Mouse (Mus musculus): ENCODE results near the gene Tm9sf4. TPM values are rescaled to one million over a fixed set of nuclear protein-coding genes. Genes with fewer than 3 reads are reported as not detected.

The Tm9sf4 gene
- total RNA-seq (2022): 100 to 1,000 TPM in 3 of 4 experiments, 10 to 100 TPM in 1; 96.3 to 115 (median 112) TPM

DNA sequence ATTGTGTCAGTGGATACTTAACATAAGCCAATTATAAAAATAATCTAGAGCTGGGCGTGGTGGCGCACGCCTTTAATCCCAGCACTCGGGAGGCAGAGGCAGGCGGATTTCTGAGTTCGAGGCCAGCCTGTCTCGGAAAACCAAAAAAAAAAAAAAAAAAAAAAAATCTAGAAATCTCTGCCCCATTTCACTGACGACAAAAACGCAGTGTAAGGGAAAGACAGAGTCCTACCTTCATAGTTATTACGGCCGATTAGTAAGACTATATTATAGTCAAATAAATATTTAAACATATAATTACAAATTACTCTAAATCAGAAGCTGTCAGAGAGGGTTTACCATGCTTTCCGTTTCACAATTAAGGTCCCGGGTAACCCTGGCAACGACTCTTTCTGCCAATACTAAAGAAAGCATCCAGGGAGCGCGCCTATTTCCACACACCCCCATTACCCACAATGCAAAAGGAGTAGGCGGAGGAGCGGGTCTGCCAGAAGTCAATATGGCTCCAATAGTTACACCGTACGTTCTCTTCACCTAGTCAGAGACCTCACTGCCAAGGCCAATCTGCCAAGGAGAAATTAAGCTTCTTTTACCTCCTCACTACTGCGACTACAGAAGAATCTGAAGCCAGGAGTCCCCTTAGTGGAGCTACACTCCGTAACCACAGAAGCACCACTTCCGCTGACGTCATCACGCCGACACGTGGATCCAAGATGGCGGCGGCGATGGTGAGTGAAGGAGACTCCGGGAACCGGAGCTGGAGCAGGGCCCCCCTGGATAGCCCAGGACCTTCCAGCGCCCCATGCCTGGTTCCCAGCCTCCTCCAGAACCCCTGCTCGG lies at the start of gene Tm9sf4:
Gene Tm9sf4, plus strand, starts transcription at position 460 of the 840 bp plus-strand sequence.
- DNase-seq: peak; percentile 88

DNA sequence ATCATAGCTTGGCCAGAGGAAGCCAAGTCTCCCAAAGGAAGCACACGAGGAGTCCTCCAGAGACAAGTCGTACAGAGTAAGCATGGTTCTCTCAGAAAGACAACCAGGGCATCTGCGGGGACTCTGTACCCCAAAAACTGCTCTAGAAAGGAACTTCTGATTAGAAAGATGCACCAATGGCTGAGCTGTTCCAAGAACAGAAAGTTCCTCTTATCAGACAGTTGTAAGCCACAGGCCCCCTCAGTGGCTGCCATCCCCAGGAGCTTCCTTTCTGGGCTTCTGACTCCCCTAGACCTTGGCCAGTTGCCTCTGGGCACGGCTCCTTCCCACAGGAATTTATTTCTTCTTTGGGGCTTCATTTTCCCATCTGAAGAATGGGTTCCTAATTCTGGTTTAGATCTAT lies 45.4 kb upstream of the Tm9sf4 start:
- no peak for DNase-seq

DNA sequence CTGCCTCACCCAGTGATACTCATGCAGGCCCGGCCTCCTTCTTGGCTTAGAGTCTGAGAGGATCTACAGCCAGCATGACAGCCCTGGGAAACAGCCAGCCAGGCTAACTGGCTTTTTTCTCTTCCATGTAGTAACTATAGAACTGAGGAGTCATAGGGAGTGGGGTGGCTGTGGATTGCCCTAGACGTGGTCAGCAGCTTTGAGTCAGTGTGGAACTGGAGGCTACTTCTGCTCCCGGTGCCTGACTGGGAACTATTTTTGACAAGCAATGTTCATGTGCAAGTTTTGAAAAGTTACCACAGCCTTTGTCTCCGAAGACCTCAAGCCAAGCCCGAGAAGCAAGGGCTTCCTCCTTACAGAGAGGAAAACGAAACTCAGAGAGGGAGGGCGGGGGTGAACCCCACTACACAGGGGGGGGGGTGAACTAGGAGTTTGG lies 44.0 kb upstream of the Tm9sf4 start:
- DNase-seq: no peak

DNA sequence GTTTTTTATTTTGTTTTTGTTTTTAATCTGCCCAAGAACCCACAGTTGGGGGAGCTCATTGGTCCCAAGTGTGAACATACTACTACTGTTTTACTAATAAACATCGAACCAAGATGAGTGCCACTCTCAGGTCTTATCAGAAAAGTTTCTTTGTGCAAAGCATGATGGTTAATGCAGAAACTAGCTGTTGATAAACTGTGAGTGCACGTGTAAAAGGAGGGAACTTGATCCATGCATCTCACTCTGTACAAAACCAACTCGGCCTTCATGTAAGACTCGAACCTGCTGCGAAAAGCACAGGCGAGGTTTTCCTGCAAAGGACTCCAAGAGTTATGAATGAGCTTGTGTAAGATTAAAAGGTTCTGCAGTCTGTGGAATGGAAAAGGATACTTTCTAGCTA lies 41.6 kb upstream of the Tm9sf4 start:
- DNase-seq: no peak

DNA sequence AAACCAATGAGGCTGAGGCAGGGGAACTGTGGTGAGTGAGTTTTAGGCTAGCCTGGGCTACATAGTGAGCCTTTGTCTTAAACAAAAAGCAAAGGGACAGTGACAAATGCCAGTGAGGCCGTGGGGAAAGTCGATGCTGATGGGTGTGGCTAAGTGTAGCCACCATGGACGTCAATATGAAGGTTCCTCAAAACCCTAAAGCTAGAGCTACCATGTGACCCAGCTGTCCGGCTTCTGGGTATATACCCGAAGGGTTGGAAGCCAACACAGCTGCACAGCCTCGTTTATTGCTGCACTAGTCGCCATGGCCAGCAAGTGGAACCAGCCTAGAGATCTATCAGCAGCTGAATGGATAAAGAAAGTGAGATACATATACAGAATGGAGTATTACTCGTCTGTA lies 41.0 kb upstream of the Tm9sf4 start:
- no peak for DNase-seq

DNA sequence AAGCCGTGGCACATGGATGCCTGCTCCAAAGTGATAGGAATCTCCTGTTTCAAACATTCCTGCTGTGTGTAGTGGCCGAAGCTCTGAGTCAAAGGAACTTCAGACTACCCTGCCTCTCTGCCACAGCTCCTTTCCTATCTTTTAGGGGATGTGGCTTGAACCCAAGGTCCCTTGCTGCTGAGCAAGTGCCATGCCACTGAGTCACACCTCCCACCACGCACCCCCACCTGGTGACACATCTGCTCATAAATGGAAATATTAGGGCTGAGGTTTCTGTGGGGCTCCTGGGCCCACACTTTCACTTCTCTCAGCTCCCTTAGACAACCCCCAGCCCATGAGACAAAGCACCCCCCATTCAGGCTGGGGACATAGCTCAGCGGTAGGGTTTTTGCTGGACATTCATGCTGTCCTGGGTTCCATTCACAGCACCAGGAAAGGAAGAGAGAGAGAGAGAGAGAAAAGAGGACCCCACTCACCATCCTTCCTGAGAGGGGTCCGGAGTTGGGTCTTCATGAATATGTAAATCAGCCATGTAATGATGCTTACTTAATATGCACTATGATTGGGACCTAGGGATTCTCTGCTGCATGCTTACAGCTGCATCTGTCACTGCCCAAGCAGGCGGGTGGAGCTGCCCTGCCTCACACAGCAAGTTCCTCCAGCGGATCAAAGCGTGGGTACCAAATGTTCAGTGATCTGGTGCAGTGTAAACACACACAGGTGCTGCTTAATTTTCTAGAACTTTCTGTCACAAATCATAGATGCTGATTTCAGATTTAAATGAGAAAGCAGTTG lies 39.1 kb upstream of the Tm9sf4 start:
- DNase-seq: peak; percentile 34

DNA sequence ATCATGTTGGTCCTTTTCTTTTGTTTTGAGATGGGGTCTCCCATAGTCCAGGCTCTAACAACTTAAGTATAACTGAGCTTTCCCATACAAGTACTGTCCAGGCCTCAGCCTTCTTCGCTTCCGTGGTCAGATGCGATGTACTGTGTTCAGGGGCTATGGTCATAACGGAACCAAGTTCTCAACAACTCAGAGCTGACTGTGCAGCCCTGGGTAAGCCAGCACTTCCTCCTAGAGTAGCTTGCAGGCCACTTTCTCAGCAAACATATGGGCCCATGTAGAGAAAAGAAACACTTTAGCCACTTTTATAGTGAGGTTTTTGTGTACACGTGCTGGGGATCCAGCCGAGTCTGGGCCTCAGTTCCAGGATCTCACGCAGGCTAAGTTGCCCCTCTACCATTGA lies 38.4 kb upstream of the Tm9sf4 start:
- no peak for DNase-seq

DNA sequence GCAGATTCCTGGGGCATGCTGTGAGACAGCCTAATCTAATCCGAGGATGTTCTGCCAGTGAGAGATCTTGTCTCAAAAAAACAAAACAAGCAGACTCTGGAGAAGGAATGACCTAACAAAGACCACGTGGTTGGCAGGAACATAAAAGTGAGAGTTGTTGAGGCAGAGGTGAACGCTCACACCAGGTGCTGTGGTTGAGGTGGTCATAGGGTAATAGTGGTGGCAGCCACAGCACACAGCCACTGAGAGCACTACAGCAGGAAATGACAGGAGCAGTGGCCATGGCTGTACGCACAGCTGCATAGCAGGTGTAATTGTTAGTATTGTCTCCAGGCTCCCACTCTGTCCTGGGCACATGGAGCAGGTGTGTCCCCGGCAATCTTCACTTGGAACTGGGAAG lies 35.2 kb upstream of the Tm9sf4 start:
- no peak for DNase-seq

DNA sequence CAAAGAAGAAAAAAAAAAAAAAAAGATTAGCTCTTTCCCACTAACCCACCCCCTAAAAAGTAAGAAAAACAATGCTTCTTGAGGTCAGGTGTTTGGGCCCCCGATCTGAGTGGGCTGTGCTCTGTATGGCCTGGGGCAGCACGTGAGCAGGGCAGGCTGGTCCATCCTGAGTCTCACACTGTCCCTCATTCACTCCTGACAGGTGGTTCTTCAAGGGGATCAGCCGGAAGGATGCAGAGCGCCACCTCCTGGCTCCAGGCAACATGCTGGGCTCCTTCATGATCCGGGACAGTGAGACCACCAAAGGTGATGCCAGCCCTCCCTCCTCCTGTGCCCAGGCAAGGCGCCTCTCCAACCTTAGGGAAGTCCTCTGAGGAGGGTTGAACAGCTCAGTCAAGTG lies 30.1 kb upstream of the Tm9sf4 start:
- DNase-seq: no peak

DNA sequence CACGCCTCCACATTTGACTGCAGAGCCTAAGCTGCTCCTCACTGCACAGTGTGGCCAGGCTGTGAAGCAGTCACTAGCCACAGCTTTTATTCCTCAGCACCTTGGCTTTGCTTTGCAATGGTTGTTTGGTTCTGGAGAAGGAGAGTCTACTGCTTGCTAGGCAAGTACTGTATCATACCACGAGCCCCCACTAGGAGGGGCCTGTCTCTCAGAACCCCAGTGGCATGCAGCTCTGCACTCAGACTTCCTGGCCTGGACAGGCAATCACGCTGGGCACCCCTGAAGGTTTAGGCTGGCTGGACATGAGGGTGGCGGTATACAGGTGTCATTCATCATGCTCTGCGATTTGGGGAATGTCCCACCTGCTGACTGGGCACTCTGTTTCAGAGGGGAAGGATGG lies 26.9 kb upstream of the Tm9sf4 start:
- DNase-seq: no peak

DNA sequence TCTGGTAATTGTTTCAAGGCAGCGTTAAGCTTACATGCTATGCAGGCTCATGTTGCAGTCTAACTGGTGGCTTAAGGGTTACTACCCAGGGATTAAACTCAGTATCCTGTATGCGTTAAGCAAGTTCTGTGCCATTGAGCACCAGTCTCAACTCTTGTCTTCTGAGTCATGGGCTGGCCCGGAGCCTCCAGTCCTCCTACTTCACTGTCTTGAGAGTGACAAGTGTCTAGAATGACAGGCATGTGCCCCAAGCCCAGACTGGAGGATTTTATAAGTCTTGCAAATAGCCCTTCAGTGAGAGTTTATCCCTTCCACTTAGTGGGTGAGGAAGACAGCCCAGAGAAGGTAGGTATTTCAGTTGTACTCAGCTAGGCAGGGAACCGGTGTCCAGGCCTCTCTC lies 24.9 kb upstream of the Tm9sf4 start:
- DNase-seq: no peak

DNA sequence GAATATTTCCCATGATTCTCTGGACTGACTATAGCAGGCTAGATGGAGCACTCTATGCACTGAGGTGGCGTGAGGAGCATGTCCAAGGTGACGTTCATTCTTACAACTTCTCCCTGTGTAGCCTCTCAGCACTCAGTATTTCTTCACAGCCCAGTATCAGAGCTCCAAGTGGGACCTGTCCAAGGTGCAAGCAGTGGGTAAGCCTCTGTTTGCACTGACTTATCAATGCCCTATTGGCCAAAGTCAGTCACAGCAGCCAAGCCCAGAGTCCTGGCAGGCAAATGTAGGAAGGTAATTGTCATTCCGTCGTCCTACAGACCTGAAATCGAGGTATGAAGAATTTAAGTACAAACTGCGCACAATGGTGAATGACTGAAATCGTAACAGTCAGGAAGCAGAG lies 21.9 kb upstream of the Tm9sf4 start:
- no peak for DNase-seq

DNA sequence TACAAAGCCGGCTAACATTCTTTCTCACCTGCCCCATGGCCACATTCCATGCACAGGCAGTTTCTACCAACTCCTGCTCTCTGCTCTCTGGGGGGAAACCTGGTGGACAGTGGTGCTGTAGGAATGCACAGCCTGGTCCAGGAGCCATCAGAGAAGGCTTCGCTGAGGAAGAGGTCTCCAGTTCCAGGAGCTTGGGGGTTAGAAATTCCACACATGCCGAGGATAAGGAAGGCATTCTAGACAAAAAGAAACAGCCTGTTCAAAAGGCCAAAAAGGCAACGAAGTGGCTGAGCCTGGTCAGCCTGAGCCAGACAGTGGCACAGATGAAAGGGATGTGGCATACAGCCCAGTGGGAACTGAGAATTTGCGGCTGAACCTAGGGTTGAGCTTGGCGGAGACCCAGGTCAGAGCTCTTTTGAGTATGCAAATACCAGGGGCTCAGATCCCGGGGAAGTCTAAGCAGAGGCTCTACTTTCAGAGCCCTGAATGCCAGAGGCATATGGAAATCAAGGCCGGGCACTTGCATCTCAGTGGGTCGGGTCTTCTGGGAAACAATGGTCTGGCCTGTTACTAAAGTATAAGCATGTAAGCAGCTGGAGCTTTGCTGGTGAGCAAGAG lies 21.0 kb upstream of the Tm9sf4 start:
- peak; percentile 15 for DNase-seq

DNA sequence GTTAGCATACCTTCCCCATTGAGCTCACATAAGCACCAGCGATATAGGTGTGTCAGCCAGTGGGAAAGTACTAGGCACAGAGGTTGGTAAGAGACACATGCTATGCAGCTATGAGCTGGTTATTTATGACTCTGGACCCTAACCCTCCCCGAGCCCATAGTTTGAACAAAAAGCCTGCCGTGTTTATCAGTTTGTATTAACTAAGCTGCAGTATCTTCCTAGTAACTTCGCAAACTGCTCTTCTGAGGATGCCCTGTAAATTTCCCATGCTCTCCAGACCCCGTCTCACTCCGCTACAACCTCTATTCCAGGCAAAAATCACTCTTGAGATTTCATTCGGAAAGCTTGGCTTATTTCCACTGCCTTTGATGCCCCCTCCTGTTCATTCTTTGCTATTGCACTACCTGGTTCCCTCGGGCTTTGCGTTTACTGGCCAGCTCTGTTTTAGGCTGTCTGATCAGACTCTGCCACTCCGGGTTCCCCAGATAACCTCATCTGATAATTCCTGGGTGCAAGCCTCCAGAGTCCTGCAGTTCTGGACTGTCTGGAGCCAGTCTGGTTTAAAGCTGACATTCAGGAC lies 18.4 kb upstream of the Tm9sf4 start:
- DNase-seq: peak; percentile 19

DNA sequence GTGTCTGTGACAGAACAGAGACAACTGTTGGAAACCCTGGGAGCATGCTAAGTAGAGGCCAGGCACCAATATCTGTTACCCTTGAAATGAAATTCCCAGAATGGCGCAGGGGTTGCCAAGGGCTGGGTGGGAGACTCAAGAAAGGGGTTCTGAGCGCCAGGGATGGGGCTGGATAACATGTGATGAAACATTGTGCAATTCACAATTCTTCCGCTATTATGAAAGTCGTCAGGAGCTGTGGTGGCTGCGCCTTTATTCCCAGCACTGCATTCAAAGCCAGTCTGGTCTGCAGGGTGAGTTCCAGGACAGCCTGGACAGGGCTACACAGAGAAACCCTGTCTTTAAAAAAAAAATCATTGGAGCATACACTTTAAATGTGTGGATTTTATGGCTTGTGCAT lies 15.8 kb upstream of the Tm9sf4 start:
- DNase-seq: no peak

DNA sequence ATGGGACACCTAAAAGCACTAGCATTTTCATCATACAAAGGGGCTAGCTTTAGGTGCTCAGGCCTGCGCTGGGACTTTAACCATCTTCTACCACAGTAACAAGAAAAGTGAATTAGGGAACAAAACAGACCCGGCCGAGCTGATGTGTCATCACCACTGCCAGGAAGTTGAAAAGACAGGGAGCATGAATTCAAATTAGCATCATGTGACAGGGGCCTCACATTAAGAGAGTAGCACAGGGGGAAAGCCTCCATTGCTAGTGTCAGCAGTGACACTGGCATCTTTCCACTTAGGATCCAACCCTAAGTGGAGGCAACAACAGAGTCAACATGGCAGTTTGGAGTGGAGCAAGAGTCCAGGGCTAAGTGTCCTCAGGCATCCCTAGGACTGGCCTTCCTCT lies 13.9 kb upstream of the Tm9sf4 start:
- no peak for DNase-seq

DNA sequence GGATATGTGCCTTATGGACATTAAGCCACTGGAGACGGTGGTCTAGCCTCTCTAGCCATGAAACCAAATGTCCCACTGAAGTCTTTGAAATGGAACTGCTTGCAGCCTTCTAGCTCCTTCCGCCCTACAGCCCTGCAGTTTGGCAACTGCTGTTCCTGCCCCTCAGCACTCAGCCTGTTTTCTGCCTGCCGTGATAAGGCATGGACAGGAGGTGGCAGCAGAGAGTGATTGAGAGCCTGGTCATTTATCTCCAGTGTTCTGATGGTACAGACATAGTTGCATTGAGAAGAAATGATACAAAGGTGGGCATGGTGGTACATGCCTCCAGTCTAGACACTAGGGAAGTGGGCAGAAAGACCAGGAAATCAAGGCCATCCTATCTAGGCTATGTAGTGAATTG lies 13.4 kb upstream of the Tm9sf4 start:
- peak; percentile 45 for DNase-seq

DNA sequence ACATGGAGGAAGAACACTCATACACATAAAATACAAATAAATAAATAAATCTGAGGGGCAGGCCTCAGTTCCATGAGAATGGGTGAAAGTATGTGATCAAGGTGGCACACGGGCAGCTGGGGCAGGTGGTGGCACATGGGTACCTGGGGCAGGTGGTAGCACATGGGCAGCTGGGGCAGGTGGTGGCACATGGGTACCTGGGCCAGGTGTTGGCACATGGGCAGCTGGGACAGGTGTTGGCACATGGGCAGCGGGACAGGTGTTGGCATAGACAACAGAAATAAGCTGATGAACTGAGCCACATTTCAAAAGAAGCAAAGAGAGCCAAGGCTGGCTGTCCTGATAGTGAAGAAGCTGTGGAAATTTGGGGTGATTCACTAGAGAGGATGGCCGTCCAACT lies 11.4 kb upstream of the Tm9sf4 start:
- DNase-seq: no peak

DNA sequence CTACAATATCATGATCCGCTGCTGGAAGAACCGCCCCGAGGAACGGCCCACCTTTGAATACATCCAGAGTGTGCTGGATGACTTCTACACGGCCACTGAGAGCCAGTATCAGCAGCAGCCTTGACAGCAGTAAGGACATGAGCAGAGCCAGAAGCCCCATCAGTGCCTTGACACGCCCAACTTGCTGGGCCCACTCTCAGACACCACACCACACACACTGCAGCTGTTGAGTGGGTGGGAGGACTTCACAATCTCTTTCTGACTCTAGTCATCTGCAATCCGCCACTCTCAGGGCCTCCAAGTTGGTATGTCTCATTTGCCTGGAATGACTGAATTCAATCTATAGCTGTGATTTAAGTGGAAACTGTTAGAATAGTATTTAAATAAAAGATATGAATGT lies 10.1 kb upstream of the Tm9sf4 start:
- no peak for DNase-seq

DNA sequence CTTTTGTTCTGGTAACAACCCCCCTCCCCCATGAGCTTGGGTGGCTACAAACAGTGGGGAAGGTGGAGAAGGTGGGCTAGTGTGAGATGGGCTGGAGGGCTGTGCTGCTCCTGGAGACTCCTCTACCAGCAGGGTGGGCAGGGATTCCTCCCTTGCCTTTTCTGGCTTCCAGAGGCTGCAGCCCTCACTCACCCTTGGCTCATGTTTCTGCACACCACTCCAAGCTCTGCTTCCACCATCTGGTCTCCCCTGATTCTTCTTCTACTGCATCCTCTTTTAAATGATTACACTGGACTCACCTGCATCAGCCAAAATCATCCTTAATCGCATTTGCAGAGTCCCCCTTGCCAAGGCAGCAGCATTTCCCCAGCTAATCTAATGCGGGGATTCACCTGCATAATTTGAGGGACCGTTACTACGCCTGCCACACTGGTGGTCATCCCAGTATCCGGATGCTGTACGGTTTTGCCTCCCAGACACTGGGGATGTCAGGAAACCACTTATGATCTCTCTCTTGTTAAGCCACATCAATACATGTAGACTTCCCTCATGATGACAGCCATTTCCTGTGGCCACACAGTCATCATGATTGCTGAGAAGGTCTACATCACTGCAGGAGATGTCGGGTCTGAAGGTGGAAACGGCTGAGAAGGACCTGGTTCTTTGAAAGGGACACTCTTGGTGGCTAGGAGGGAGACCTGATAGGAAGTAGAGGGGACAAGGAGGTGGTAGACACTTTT lies 9.0 kb upstream of the Tm9sf4 start:
- DNase-seq: no peak

DNA sequence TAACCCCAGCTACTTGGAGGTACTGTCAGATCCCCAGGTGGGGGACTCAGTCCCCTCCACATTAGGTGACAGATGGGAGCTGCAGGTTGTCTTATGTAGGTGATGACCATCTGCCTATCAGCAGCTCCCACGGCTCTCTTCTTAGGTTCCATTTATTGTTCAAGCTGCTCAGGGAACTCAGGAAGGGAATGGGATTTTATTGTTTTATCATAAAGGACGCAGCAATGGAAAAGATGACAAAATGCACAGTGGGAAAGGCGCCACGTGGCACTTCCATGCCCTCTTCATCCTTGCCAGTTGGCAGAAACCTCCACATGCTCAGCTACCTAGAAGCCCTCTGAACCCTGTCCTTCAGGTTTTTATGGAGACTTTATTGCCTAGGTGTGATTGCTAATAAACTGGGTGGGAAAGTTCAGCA lies 8.1 kb upstream of the Tm9sf4 start:
- no peak for DNase-seq

DNA sequence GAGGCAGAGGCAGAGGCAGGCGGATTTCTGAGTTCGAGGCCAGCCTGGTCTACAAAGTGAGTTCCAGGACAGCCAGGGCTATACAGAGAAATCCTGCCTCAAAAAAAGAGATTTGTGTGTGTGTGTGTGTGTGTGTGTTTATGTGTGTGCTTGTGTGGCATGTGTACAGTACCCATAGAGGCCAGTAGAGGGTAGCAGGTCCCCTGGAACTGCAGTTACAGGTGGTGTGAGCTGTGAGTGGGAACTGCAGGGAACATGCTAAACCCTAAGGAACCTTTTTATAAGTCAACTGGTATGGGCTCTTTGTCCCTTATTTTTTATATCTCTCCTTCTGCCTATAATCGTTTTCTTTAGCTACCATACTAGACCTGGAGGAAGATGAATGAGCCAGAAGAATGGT lies 3.8 kb upstream of the Tm9sf4 start:
- DNase-seq: no peak

Data from adrenal gland, adult 8-10 months (tissue).